Mouse (Mus musculus) midbrain, embryonic 11.5 days (tissue): Measurements from ENCODE around the gene Lim2. TPM values are rescaled to one million over a fixed set of nuclear protein-coding genes. Genes with fewer than 3 reads are reported as not detected.

Experiments
- ATAC-seq: fragments of 200-750 bp; cut with Nextera tagmentation; 2 replicates; pipeline ENCODE4 v1.8.0; 2017; ENCODE audit warnings: moderate TSS enrichment, moderate library complexity; ENCODE audit not compliant: low FRiP score
- DNase-seq: peaks from one replicate; pipeline ENCODE4 v3.0.0; 2015; ENCODE audit warnings: low spot score; ENCODE audit errors: missing footprints
- H3K27ac ChIP-seq: fragments of 300-500 bp; sonication (generic); 2 replicates; pipeline ENCODE4 v1.5.1; 2014; ENCODE audit warnings: low read depth, low read length
- H3K27me3 ChIP-seq: fragments of 300-500 bp; sonication (generic); 2 replicates; pipeline ENCODE4 v1.6.1; 2014; ENCODE audit warnings: mild to moderate bottlenecking, low read length, moderate library complexity, mixed read lengths; ENCODE audit not compliant: control insufficient read depth, insufficient read depth
- H3K36me3 ChIP-seq: fragments of 300-500 bp; sonication (generic); 2 replicates; pipeline ENCODE4 v1.6.1; 2014; ENCODE audit warnings: mild to moderate bottlenecking, low read length, moderate library complexity, mixed read lengths; ENCODE audit not compliant: control insufficient read depth, insufficient read depth
- H3K4me1 ChIP-seq: fragments of 300-500 bp; sonication (generic); 2 replicates; pipeline ENCODE4 v1.6.1; 2014; ENCODE audit warnings: low read length; ENCODE audit not compliant: control insufficient read depth, insufficient read depth
- H3K4me2 ChIP-seq: fragments of 300-500 bp; sonication (generic); 2 replicates; pipeline ENCODE4 v1.6.1; 2014; ENCODE audit warnings: mild to moderate bottlenecking, moderate library complexity
- H3K4me3 ChIP-seq: fragments of 300-500 bp; sonication (generic); 2 replicates; pipeline ENCODE4 v1.5.1; 2014; ENCODE audit warnings: low read depth, low read length
- H3K9ac ChIP-seq: fragments of 300-500 bp; sonication (generic); 2 replicates; pipeline ENCODE4 v1.6.1; 2014; ENCODE audit warnings: low read length
- H3K9me3 ChIP-seq: fragments of 300-500 bp; sonication (generic); 2 replicates; pipeline ENCODE4 v1.6.1; 2016; ENCODE audit warnings: low read length; ENCODE audit not compliant: control insufficient read depth
- WGBS: fragments of 180-500 bp; shearing (Covaris S2); extraction: QIAGEN DNeasy Blood & Tissue Kit; methylation state at CpG from one replicate; pipeline ENCODE4 v1.1.7; 2014; 5-methylcytosine and 5-hydroxymethylcytosine counted together
- polyA plus RNA-seq: library from polyadenylated mRNA; unstranded; fragments of >200 nt; fragmentation: Nextera tagmentation; extraction: Ambion mirVana; gene quantifications from 2 replicates; pipeline ENCODE4 v1.2.1, GENCODE M21; 2014

Gene Lim2
- polyA plus RNA-seq, 1 experiment from 2014 or later = 0.20 TPM

DNA sequence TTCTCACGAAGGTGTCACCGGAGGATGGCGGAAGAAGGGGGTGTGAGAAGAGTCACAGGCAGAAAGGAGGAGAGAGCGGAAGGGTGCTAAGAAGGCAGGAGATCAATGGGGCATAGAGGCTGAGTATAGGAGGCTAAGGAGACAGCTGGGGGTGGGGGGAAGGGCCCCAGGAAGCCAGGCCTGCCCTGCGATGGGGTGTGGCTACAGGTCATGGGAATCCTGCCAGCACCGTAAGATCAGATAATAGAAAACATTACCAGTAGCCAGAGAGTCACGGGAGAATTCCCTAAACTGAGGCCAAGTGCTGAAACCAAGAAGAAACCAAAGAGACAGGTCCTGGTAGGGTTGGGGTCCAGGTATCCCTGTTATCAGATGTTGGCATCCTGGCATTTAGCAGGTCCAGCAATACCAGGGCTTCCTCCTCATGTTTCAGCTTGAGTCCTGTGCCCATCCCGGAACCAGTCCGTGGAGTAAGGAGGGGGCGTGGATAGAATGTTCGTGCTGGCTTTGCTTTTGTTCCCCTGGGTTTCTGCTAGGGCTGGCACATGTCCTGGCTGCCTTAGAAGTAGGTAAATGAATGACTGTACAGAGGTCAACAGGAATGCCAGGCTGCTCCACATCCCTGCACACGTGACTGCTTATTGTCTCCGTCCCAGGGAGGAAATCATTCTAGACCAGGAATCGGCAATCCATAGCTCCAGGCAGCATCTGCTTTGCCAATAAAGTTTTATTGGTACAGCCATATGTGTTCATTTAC lies 26.3 kb downstream of the Lim2 start:
- Histone ChIP-seq H3K4me3 (no peak overlapping the region), H3K27ac (no peak overlapping the region), H3K9me3 (no peaks in the 10 kb centered on the region), H3K9ac (no peak overlapping the region), H3K4me2 (no peak overlapping the region), H3K27me3 (no peaks in the 10 kb centered on the region), H3K36me3 (peaks cover 2% of the 10 kb centered on the region; the same call in 1 of the 2 replicates), H3K4me1 (no peaks in the 10 kb centered on the region)
- DNase-seq (no peak), ATAC-seq (no peak)
- 93% methylated on average over 14 of the region's 14 CpGs for whole genome bisulfite sequencing

DNA sequence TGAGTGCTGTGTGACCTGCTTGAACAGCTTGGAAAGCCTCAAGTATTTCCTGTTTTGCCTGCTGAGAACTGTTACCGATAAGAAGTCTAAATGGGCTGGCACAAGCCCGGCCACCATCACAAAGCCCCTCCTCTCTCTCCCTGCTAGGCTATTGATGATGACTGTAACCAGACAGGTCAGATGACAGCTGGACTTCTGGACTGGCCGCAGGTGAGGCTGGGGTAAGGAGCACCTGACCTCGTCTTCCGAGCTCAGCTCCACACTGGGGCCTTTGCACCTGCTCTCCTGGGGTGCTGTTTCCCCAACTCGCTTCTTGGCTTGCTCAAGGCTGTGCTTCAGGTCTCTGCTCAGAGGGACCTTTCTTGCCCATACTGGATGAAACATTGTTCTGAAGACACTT lies 26.9 kb downstream of the Lim2 start:
- Histone ChIP-seq H3K4me3 (no peak overlapping the region), H3K27ac (no peak overlapping the region), H3K27me3 (no peaks in the 10 kb centered on the region), H3K4me2 (no peak overlapping the region), H3K9me3 (no peaks in the 10 kb centered on the region), H3K36me3 (peaks cover 2% of the 10 kb centered on the region; the same call in 1 of the 2 replicates), H3K9ac (no peak overlapping the region), H3K4me1 (no peaks in the 10 kb centered on the region)
- WGBS = 94% methylated on average over 6 of the region's 6 CpGs
- no peak for ATAC-seq
- no peak for DNase-seq

DNA sequence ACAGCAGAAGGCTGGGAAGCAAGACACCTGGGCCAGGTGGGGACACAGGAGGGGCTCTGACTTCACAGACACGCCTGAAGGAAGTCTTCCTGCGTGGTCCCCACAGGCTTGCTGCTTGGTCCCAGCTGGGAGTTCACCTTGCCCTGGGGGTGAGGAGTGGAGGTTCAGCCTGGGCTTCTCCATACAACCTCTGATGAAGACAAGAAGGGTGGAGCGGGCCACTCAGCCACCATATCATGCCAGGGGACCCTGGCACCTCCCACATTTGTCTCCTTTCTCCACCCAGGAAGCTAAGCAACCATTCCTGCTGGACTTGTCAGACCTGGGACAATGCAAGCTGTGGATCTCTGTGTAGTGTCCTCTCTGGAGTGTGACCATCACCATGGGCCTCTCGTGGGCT lies 35.4 kb downstream of the Lim2 start, which contains the start of gene Vsig10l:
TSS of gene Vsig10l (plus strand) at position 301 of the 400 bp plus-strand sequence.
- no peaks in the 10 kb centered on the region for H3K9me3 ChIP-seq
- peaks cover 5% of the 10 kb centered on the region; the same call in 1 of the 2 replicates for H3K27me3 ChIP-seq
- no peaks in the 10 kb centered on the region for H3K4me1 ChIP-seq
- no peak within 1 kb of the TSS for H3K27ac ChIP-seq
- H3K4me2 ChIP-seq = no peak within 1 kb of the TSS
- H3K9ac ChIP-seq = no peak within 1 kb of the TSS
- DNase-seq = peak; percentile 75
- H3K4me3 ChIP-seq = no peak within 1 kb of the TSS
- WGBS = 67% methylated on average over 4 of the region's 4 CpGs
- no peak for ATAC-seq
- no peaks in the 10 kb centered on the region for H3K36me3 ChIP-seq

DNA sequence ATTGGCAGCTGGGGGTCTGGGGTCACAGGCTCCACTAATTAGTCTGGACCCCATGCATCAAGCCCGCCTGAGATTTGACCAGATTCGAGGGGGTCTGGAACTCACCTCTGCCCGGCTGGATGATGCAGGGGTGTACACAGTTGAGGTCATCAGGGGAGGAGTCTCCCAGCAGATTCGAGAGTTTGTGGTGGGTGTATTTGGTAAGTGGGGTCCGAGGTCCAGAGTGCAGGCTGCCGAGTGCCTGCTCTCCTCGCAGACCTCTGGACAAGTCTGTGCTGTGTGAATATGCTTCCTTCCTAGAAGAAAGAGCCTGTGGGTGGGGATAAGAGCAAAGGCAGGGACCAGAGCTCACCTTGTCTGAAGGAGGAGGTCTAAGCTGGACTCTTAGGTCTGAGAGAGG lies 36.5 kb downstream of the Lim2 start:
- no peaks in the 10 kb centered on the region for H3K4me1 ChIP-seq
- H3K27ac ChIP-seq = no peak overlapping the region
- no peak overlapping the region for H3K4me3 ChIP-seq
- no peaks in the 10 kb centered on the region for H3K9me3 ChIP-seq
- 80% methylated on average over 7 of the region's 7 CpGs for WGBS
- H3K4me2 ChIP-seq = no peak overlapping the region
- H3K9ac ChIP-seq = no peak overlapping the region
- DNase-seq = no peak
- peaks cover 5% of the 10 kb centered on the region; the same call in 1 of the 2 replicates for H3K27me3 ChIP-seq
- H3K36me3 ChIP-seq = no peaks in the 10 kb centered on the region
- ATAC-seq = no peak

DNA sequence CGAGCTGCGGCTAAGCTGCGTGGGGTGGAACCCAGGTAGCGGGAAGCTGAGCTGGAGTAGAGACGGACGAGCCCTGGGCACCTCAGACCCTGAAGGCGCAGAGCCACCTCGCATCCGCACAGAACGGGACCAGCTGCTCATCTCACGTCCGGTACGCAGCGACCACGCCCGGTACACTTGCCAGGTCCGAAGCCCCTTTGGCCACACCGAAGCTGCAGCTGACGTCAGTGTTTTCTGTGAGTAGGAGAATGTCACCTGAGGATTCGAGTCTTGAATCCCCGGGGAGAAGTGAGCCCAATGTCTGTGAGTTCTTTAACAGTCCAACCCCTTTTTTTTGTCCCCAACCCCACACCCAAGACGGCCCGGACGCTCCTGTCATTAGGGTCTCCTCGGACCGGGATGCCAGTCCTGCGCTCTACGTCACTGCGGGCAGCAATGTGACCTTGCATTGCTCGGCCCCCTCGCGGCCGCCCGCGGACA lies 37.4 kb downstream of the Lim2 start:
- WGBS = 12% methylated on average over 35 of the region's 35 CpGs
- Histone ChIP-seq H3K27me3 (peaks cover 5% of the 10 kb centered on the region; the same call in 1 of the 2 replicates), H3K4me2 (peak overlapping the region; percentile 67), H3K4me3 (peak overlapping the region; percentile 35), H3K36me3 (no peaks in the 10 kb centered on the region), H3K4me1 (no peaks in the 10 kb centered on the region), H3K27ac (no peak overlapping the region), H3K9ac (peak overlapping the region; percentile 39; the same call in 1 of the 2 replicates), H3K9me3 (no peaks in the 10 kb centered on the region)
- peak; percentile 79 for ATAC-seq
- DNase-seq = peak; percentile 95

DNA sequence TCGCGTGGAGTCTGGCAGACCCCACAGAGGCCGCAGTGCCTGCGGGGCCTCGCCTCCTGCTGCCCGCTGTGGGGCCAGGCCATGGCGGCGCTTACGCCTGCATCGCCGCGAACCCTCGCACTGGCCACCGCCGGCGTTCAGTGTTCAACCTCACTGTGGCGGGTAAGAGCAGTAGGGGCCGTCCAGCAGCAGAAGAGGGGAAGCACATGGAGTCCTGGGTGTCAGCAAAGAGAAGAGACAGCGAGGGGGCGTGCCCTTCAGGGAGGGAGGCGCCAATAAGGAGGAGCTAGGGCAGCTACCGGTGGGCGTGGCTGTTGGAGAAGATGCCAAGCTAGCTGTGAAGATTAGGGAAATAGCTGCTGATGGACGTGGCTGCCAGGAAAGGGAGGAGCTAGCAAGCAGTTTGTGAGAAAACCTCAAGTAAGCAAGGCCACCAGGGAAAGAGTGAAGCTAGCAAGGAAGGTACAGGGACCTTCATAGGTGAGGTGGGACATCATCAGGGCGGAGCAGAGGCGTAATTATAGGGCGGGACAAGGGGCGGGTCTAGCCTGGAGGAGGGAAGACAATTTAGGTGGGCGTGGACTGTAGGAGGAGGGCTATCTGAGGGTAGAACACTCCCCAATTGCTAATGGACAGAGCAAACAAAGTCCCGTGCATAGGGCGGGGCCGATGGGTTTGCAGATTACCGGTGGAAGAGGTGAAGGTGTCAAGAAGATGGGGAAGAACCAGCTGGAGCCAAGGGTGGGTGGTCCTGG lies 38.1 kb downstream of the Lim2 start:
- H3K27ac ChIP-seq = no peak overlapping the region

DNA sequence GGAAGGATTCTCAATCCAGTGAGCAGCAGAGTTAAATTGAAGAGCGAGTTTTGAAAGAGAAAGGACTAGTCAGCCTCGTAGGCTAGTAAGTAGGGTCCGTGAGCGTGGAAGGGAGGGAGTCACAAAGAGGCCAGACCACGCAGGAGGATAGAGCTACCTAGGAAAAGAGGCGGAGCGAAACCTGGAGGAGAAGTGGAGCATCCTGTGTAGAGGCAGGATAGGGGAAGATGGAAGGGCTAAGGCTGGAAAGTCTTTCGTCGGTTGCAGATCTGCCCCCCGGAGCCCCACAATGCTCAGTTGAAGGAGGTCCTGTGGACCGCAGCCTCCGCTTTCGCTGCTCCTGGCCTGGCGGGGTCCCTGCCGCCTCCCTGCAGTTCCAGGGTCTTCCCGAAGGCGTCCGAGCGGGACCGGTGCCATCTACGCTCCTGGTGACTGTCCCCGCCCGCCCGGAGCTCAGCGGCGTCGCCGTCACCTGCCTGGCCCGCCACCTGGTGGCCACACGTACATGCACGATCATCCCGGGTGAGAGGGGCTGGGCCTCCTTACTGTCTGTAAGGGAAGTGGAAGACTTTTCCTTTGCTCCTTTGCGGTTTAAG lies 38.7 kb downstream of the Lim2 start:
- WGBS = 2% methylated on average over 33 of the region's 33 CpGs
- no peak overlapping the region for H3K27ac ChIP-seq

More for the DNA sequence above, 38.1 kb downstream of the Lim2 start:
- Histone ChIP-seq H3K9ac (peak overlapping the region; percentile 39; the same call in 1 of the 2 replicates), H3K4me1 (no peaks in the 10 kb centered on the region), H3K27me3 (peaks cover 5% of the 10 kb centered on the region; the same call in 1 of the 2 replicates), H3K9me3 (no peaks in the 10 kb centered on the region), H3K4me2 (peak overlapping the region; percentile 67), H3K36me3 (no peaks in the 10 kb centered on the region), H3K4me3 (peak overlapping the region; percentile 35)
- DNase-seq = no peak
- peak; percentile 87 for ATAC-seq
- WGBS = under 1% methylated on average over 33 of the region's 33 CpGs

DNA sequence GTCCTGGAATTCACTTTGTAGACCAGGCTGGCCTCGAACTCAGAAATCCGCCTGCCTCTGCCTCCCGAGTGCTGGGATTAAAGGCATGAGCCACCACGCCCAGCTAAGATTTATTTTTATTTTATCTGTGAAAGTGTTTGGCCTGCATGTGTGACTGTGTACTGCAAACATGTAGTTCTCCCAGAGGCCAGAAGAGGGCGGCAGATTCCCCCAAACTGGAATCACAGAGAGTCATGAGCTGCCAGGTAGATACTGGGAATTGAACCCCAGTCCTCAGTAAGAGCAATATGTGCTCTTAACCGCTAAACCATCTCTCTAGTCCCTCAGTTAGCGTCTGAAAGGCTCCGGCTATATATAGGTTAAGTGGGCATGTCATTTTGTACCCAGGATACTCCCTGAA lies 42.9 kb downstream of the Lim2 start:
- Histone ChIP-seq H3K27me3 (0 out of 2 replicates have a peak, but pooled peaks cover 5% of the 10 kb centered on the region), H3K27ac (no peak overlapping the region), H3K36me3 (no peaks in the 10 kb centered on the region), H3K9me3 (no peaks in the 10 kb centered on the region), H3K4me2 (no peak overlapping the region), H3K9ac (no peak overlapping the region), H3K4me1 (no peaks in the 10 kb centered on the region), H3K4me3 (no peak overlapping the region)
- ATAC-seq = no peak
- DNase-seq = peak; percentile 91
- 49% methylated on average over 8 of the region's 8 CpGs for WGBS

More for the DNA sequence above, 38.7 kb downstream of the Lim2 start:
- Histone ChIP-seq H3K36me3 (no peaks in the 10 kb centered on the region), H3K9me3 (no peaks in the 10 kb centered on the region), H3K4me3 (peak overlapping the region; percentile 35), H3K9ac (peak overlapping the region; percentile 39; the same call in 1 of the 2 replicates), H3K27me3 (peaks cover 5% of the 10 kb centered on the region; the same call in 1 of the 2 replicates), H3K4me2 (peak overlapping the region; percentile 67), H3K4me1 (no peaks in the 10 kb centered on the region)
- DNase-seq = peak; percentile 95
- peak; percentile 57 for ATAC-seq
